Mouse (Mus musculus) heart, adult 18-20 months (tissue): ENCODE measurements at regions not wholly inside any gene's neighbourhood (a gene's known extent, or its start where the extent isn't known, plus 50 kb on each side); places are given as distances from the start of the nearest gene placed in this dataset.

Experiments
- DNase-seq, 2 experiments: peaks; one replicate each; pipeline ENCODE4 v3.0.0; 2021 to 2022; ENCODE audit warnings: mixed read lengths in 1 of 2

DNA sequence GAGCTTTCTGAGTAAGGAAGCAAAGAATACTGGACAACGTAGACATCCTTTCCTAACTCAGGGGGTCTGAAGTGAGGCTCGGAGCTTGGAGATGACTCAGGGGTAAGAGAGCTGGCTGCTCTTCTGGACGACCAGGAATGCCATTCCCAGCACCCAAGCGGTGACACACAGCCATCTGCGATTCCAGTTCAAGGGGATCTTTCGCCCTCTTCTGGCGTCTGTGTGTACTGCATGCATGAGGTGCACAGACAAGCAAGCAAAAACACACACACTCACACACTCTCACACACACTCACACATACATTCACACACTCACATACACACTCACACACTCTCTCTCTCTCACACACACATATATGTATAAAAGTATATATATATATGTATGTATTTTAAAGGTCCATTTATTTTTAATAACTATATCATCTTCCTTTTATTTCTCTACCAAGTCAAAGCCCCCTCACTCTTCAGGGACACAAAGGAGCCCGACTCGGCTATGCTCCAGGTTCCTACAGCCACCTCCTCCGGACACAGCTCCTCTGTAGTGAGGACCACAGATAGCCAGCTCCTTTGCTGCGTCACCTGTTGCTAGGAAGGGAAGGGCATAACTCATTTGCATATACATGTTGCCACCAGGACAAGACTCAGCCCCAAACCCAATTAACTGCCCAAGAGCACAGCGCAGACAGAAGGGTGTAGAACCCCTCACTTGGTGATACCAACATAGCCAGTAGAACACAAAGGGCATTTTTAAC lies 91.9 kb upstream of the Smad3 start:
- DNase-seq, result no peak

DNA sequence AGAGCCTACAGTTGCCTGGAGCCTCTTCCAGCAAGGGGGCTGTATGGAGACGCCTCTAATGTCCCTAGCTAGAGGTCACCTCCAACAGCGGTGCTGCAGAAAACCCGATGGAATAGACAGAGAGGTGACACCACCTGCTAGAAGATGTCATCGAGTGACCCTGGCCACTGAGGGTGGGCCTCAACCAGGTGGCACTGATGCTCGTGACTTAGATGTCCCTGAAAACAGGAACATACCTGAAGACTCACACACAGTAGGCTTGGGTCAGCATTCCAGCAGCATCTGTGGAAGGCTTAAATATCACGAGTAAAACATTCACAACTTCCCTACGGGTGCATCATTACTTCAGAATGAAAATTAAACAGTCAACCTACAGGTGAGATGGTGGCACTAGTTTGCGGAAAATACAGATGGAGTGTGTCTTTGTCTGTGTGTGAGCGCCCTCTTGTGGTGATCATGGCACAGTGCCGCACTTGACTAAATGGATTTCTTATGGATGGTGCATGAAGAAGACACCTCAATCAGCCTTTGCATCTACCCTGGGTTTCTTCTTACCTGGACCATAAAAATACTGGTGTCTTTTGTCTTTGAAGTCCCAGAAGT lies 86.2 kb upstream of the Smad3 start:
- DNase-seq, result peak; percentile 63 to 85

DNA sequence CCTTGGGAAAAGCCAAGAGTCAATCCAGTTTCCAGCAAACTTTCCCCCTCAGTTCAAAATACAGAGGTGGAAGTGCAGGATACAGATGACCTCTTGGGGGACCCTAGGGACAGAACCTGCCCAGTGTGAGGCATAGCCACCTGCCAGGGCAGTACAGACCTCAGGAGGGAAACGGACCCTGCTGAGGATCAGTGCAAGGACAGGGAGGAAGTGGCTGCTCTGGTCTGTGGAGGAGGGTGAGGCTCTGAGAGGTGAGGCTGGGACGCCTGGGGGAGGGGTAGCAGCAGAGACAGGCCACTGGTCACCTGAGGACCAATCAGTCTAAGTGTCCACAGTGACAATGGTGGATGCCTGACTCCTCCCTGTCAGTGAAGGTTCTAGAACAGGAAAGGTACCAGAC lies 85.6 kb upstream of the Smad3 start:
- DNase-seq, result no peak

DNA sequence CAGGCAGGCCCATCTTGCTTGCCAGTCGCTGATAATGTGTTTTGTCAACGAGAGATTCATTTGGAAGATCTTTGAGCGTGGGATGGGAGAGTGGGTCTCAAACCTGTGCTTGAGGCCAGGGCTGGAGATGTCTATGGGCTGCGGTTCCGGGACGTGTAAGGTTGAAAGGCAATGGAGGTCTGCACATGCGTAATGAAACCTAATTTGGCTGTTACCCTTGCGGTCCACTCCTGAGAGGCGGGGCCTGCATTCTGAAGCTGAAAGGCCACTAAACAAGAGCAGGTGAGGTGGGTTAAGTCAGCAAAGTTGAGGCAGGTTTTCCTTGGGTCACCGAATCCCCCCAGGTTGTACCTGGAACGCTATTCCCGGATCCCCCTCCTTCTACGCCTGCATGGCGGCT lies 83.3 kb upstream of the Smad3 start:
- DNase-seq, result no peak

DNA sequence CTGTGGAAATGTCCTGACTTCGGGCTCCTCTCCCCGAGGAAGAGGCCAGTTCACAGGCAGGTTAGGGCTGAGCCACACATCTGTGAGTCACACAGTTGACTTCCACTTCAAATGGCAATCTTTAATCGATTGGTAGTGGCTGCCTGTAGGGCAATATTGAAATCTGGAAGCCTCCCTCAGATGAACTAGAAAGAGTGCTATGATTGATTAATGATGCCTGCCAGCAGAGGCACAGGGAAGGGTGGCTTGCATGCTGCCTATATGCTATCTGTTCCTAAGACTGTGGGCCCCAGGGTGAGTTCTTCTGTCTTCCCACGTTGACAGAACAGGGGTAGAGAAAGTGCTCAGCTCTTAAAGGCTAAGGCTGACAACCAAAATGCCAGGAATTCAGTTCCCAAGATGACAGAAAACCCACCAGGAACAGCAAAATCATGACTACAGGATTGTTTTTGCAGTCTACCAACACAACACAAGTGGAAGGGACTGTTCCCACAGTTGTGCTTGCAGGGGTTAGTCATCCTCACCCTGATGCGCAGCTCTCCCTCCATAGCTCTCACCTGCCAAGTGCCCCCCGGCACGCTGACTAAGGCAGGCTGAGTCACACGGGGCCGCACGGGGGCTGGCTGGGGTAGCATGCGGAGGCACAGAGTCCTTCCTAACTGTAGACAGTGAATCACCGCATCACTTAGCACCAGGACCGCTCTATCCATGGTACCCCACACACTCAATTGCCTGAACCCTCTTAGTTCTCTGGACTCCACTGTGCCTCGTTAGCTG lies 81.4 kb upstream of the Smad3 start:
- DNase-seq, result no peak

DNA sequence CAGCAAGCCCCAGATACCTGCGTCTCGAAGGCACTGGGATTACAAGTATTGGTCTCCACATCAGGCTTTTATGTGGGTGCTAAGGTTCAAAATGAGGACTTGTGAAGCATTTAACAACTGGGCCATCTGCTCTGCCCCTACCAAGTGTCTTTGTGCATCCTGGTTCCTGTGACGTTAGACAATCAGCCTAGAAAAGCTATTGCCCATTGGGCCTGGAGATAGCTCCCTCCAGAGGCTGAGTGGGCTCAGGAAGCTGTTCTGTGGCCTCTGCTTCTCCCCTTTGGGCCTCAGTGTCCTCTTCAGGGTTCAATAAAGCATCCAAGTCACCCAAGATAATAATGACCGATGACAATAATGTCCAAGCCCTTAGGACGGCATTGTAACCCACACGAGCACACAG lies 79.8 kb upstream of the Smad3 start:
- DNase-seq, result no peak

DNA sequence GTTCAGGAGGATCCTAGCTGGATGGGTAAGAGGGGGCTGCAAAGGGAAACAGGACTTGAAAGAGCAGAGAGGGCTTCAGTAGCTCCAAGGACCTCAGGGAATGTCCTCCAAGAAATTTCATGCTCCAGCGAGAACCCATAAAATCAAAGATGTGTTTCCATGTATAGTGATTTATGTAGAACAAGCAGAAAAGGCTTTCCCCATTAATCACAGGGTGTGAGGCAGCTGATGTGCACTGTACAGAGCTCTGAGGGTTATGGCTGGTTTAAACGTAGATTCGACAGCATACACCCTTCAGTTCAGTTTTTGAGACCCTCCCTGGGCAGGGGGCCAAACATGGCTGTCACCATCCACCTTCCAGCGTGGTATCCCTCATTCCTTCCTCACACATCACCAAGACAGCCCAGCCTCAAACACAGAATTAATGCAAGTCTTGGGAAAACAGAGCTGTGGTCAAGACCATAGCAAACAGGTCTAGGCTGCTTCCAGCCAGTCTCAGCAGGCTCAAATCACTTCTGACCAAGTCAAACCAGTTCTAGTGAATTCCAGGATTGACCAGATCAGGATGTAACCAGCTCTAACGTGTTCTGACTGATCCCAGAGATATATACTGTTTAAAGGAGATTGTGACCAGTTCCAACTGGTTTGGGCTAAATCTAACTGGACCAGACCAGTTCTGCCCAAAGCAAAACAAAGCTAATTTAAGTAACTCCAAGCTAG lies 78.9 kb upstream of the Smad3 start:
- no peak for DNase-seq

DNA sequence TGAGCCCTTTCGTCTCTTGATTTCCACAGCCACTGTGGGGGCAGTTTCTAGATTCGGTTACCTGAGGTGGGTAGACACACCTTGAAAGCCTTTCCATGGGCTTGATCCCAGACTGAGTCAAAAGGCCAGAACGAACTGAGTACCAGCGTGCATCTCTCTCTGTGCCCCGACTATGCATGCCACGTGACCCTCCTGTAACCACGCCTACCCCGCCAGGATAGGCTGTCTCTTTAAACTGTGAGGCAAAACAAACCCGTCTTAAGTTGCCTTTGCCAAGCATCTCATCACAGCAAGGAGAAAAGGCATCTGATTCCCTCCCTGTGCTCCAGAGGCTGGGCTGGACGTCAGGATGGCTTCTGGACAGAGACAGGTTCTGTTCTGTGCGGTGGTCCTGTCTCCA lies 78.2 kb upstream of the Smad3 start:
- no peak for DNase-seq

DNA sequence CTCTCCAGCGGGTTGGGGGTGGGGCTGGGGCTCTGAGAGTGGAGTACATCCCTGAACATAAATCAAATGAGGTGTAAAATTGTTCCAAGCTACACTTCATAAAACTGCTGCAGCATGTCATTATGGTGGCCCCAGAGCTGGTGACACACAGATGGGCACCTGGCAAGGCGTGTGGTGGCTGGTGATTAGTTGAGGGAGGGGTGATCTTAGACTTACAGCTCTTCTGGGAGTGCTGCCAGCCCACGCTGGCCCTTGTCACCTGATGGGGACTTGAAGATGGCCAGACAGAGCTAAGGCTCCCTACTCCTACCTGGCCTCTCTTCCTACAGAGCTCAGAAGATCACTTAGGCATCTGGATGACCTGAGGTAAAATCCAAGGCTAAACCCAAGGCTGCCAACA lies 76.6 kb upstream of the Smad3 start:
- DNase-seq, result no peak

DNA sequence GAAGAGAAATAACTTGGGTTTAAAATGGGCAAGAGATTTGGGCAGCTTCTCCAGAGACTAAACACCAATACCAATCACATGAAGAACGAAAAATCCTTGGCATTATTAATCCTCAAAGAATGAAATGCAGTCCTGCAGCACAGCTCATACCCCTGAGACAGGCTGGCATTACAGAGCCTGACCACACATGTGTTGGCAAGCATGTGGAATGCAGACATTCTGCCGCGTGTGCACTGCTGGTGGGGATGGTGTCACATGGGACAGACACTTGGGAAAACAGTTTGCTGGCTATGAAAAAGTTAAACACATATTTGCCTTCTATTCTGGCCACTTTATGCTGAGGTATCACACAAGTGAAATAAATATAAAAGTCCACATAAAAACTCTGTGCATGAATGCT lies 60.4 kb upstream of the Smad3 start:
- DNase-seq, result no peak

DNA sequence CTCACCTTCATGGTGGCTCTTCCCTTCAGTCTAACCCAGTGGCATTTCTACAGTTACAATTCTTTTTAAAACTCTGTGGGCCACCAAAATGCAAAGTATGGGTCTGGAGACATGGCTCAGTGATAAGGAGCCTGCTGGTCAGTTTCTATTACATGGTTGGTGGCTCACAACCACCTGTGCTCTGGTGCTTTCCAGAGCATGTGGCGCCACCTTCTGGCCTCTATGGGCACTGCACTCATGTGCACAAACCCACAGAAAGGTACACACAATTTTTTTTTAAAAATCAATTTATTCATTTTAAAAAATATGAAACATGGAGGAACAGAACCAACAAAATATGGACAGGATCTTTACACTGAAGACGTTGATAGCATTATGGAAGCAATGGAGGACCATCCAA lies 58.7 kb upstream of the Smad3 start:
- no peak for DNase-seq

DNA sequence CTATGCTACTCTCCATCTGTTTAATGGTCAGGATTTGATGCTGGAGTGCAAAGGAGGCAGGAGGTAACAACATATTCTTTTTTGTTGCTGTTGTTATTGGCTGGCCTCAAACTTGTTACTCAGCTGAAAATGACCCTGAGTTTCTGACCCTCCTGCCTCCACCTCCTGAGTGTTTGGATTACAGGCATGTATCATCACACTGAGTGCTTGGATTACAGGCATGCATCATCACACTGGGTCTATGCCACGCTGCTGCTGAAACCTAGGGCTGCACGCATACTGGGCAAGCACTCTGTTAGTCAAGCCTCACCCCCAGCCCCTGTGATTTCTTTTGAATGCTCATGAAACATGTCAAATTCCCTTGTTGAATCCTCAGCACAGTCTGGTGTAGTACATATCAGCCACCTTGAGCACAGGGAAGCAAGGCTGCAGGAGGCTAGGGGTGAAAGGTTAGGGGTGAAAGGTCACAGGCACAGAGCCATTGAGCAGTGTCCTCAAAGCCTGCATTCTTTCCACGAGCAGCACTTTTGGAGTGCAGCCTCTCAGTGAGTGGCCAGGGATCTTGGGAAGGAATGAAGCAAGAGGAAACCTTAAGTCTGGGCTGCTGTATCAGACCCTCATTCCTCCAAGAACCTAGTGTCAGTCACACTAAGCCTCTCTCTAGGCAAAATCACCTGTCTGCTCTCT lies 52.2 kb upstream of the Smad3 start:
- DNase-seq, result no peak
